Mouse (Mus musculus): Measurements from ENCODE around the gene Atp2b4.
"Not testable (repeated sequence)": the region's sequence is repeated elsewhere in the genome, so short reads cannot be mapped to it uniquely, and the experiment has no call there.

The Atp2b4 gene

DNA sequence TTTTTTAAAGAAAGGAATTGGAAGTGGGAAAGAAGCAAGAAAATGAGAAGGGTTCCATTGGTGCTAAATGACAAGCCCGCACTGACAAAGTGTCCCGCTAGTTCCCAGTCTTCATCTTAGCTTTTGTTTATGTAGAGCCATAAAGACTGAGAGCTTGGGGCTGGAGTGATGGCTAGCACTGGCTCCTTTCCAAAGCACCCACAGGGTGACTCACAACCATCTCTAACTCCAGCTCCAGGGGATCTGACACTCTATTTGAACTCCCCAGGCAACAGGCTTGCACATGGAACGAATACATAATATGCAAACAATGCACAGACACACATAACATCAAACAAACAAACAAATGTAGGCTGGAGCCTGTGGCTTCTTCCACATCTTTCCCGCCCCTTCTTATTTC is 50.9 kb downstream of the Atp2b4 start:
- DNase-seq (ENCODE audit: low spot score in 2 of 2), result no peak

DNA sequence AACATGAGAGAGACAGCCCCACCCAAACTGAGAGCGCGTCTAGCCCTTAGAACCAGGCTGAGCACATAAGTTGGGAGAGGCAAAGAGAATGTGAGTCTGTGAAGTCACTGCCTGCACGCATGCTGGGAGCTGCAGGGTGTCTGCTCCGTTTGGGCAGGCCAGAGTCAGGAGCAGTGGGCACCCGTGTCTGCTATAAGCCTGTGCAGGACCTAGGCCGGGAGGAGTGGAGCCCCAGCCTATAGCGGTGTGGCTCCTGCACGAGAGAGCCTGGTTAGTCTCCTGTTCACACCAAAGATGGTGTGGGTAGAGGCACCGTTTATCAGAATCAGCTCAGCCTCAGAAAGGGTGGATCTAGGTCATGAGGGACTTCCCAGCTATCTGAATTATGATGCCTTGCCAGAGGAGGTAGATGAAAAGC is 55.8 kb downstream of the Atp2b4 start:
- no peak for DNase-seq (ENCODE audit: low spot score in 2 of 2)

- DNase-seq (ENCODE audit: low spot score in 2 of 2), result no peak
Observed at GRCm38 (mm10) chr1:133744609-133745008, 56.2 kb downstream of the Atp2b4 start.

GRCm38 (mm10) chr1:133742517-133742916 is 58.3 kb downstream of the Atp2b4 start:
- no peak for DNase-seq (ENCODE audit: low spot score in 2 of 2)

- DNase-seq (ENCODE audit: low spot score in 2 of 2), result no peak
Observed at GRCm38 (mm10) chr1:133741881-133742434, 58.9 kb downstream of the Atp2b4 start.

DNA sequence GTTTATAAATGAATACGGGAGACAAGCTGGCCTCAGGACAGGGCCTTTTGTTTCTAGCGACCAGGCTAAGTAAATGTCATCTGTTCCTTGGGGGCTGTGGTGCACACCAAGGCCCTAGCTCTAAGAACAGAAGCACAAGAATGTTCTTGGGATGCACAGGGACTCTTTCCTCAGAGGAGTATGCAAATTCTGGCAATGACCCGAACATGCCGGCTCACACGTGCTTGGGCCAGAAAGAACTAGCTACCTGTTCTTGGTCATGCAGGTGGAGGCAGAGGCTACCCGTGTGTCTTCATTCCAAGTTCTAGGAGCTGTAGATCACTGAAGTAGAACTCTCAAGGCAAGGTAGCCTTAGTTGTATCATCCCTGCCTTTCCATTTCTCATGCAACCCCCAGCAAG is 59.7 kb downstream of the Atp2b4 start:
- DNase-seq (ENCODE audit: low spot score in 2 of 2), result no peak

GRCm38 (mm10) chr1:133736664-133737063 is 64.2 kb downstream of the Atp2b4 start:
- DNase-seq (ENCODE audit: low spot score in 2 of 2), result no peak

DNA sequence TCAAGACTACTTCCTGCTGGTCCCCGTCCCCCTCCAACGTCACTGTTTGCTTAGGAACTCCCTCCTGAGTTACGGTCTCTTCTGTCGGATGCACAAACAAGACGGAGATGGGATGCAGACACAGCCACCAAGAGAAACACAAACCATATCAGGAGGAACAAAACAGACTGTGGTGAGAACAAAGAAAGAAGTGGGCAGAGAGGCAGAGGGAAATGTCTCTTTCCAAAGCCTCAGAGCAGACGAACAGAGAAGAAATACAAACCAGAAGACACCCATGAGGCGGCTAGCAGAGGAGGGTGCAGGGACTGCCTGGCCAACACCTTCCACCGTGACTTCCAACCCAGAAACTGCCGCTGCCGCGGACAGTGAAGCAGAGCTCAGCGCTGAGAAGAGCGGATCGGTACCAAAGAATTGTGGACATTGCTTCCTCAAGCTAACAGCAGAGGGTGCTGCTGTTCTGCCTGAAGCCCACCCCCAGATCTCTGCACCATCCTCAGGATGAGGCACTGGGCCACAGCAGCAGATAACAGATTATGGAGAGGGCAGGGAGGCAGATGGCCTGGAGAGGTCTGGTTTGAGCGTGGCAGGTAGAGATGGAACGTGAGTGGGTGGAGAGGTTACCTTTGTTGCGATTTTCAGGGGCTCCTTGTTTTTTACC is 64.7 kb downstream of the Atp2b4 start:
- peak in 1 of 2 experiments; percentile 21 for DNase-seq (ENCODE audit: low spot score in 2 of 2)

DNA sequence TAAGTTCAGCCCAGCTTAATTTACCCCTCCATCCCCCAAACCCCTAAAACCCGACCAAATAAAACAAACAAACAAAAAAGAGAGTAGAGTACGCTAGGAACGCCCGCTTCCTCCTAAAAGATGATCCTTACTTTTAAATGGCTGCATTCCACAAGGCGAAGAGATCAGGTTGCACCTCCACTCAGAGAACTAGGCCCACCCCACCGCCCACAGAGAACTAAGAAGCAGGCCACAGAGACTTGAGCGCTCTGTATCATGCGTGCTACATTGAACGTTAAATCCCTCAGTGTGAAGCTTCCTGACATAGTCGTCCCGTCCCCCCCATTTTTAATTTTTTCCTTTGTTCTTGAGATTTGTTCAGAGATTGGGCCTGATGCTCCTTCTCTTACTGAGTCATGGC is 68.0 kb downstream of the Atp2b4 start:
- no peak for DNase-seq (ENCODE audit: low spot score in 2 of 2)

GRCm38 (mm10) chr1:133728339-133728738 is 72.5 kb downstream of the Atp2b4 start:
- DNase-seq (ENCODE audit: low spot score in 2 of 2), result no peak

GRCm38 (mm10) chr1:133720342-133720741 is 80.5 kb downstream of the Atp2b4 start:
- no peak for DNase-seq (ENCODE audit: low spot score in 2 of 2)

- DNase-seq (ENCODE audit: low spot score in 2 of 2), result no peak
Observed at GRCm38 (mm10) chr1:133718786-133719185, 82.1 kb downstream of the Atp2b4 start.

- DNase-seq (ENCODE audit: low spot score in 2 of 2), result no peak
Observed at GRCm38 (mm10) chr1:133718296-133718695, 82.5 kb downstream of the Atp2b4 start.

DNA sequence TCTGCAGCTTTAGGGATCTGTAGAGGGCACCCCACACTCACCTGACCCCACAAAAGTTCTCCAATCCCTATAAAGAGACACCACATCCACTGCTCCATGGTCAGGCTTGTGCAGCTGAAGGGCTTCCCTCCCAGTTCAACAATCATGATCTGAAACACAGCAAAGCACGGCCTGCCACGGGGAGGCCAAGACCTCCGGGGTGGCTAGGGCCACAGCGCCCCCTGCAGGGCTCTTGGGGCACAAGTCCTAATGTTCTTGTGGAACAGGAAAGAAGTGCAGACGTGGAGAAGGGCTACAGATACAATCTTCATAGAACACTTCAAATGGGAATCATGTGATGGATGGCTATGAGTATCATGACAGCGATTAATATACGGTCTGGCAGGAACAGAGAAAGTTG is 84.4 kb downstream of the Atp2b4 start:
- peak; percentile 42 to 64 for DNase-seq (ENCODE audit: low spot score in 2 of 2)

DNA sequence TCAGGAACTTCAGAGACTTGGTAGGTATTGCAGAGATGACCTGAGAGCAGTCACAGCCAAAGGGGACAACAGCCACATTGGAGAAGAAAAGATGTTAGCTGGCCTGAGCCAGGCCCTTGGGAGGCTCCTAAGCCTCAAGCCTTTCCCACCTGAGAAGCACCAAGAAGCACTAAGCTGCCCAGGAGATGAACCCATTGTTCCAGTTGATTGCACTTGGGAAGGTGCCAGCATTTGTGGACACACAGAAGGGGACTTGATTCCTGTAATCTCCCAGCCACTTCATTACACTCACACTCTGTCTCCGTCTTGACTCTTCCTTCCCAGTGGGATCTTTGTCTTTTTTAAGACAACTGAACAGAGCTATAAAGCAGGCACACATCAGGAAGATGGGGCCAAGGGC is 85.7 kb downstream of the Atp2b4 start:
- DNase-seq (ENCODE audit: low spot score in 2 of 2), result no peak

- no peak for DNase-seq (ENCODE audit: low spot score in 2 of 2)
Observed at GRCm38 (mm10) chr1:133713009-133713370, 87.9 kb downstream of the Atp2b4 start.

DNA sequence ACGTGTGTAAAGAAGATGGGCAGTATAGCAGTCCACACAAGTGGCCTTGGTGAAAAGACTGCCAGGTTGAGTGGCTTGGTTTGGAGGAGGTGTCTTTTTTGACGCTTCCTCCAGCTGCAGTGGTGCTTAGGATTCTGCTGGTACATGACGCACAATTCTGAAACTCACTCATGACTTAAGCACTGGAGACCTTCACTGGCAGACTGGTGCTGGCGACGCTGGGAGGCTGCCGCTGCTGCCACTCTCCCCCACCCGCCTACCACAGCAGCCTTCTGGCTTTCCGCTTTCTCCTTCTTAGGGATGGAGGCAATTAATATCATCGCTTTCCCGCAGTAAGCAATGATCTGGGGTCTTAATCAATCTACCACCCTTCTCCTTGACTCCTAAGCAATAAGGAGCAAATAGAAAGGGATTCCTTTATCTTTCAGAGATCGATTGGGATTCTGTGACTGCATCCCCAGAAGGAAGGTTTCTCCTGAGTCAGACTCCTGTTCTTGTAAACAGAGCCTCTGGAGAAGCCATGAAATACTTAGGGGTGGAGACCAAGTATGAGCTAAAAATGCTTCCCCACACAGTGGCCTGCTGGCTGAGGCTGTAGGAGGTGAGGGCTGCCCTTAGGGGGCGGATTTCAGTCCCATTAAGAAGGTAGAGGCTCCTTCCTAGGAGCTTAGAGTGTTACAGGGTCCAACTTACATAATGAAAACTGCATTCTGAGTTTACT is 88.4 kb downstream of the Atp2b4 start:
- DNase-seq (ENCODE audit: low spot score in 2 of 2), result no peak

GRCm38 (mm10) chr1:133711376-133711775 is 89.5 kb downstream of the Atp2b4 start:
- no peak for DNase-seq (ENCODE audit: low spot score in 2 of 2)

DNA sequence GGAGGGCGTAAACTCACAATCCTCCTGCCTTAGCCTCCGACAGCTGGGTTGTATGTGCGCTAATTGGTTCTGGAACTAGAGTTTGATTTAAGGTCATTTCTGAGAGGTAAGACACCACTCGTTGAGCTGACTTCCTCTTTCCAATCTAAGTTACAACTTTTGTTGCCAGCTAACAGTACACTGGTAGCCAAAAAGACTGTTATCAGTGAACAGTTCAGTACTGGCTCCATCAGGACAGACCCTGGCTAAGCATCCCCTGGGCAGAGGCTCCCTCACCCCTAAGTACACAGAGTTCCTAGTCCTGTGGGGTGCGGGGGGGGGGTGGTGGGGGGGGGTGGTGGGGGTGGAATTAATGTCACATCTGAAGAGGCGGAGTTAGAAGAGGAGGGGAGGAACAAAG is 89.9 kb downstream of the Atp2b4 start:
- DNase-seq (ENCODE audit: low spot score in 2 of 2), result no peak

DNA sequence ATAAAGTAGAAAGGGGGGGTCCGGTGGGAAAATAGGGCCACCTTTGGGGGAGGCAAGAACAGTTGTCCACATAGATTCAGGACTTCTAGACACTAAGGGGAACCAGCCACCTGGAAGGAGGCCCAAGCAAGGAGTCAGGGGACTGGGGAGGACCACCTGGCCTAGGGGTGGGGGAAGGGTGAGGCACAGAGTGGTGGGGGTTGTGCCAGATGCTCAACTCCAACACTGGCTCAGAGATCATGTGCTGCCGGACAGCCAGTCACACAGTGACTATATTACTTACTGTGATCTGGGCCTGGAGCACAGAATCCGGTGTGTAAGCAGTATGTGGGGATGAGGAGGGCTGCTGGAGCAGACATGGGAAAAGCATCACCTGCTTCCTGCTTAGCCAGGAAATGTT is 91.5 kb downstream of the Atp2b4 start:
- DNase-seq (ENCODE audit: low spot score in 2 of 2), result no peak

- not testable (repeated sequence) for DNase-seq (ENCODE audit: low spot score in 2 of 2)
Observed at GRCm38 (mm10) chr1:133701824-133702223, 99.0 kb downstream of the Atp2b4 start.

GRCm38 (mm10) chr1:133697935-133698620 is 102.8 kb downstream of the Atp2b4 start:
- no peak for DNase-seq (ENCODE audit: low spot score in 2 of 2)

DNA sequence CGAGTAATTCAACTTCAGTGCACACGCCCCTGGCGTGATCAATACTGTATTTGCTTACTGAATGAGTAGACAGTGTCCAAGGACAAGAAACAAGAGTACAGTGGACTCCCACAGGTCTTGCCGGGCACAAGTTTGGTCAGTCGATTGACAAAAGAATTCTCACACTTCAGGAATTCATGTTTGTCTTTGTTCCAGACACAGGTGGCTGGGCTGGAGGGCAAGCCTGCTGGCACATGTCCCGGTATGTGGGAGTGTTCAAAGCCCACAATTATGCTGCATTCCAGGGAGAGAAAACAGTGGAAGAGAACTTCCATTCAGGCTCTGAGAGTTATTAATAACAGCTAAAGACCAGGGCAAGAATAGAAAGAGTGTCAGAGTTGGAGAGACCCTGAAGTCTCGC is 104.9 kb downstream of the Atp2b4 start:
- no peak for DNase-seq (ENCODE audit: low spot score in 2 of 2)

Measured in spleen, postnatal 14 days (tissue).